Mouse (Mus musculus) stomach, postnatal 0 days (tissue): ENCODE measurements around the gene Zfc3h1. TPM values are rescaled to one million over a fixed set of nuclear protein-coding genes. Genes with fewer than 3 reads are reported as not detected.

Experiments
- ATAC-seq: fragments of 200-750 bp; cut with Nextera tagmentation; 2 replicates; pipeline ENCODE4 v1.8.0; 2017; ENCODE audit not compliant: low FRiP score, low TSS enrichment
- DNase-seq: peaks from one replicate; pipeline ENCODE4 v3.0.0-alpha.2; 2016; ENCODE audit warnings: low spot score
- H3K27ac ChIP-seq: fragments of 300-500 bp; sonication (generic); replicated peaks from 2 replicates; pipeline ENCODE4 v1.5.1; 2014; ENCODE audit warnings: mild to moderate bottlenecking, control low read depth
- H3K27me3 ChIP-seq: fragments of 300-500 bp; sonication (generic); 2 replicates; pipeline ENCODE4 v1.6.1; 2014; ENCODE audit warnings: low read length; ENCODE audit not compliant: control insufficient read depth, insufficient read depth
- H3K36me3 ChIP-seq: fragments of 300-500 bp; sonication (generic); 2 replicates; pipeline ENCODE4 v1.6.1; 2014; ENCODE audit warnings: low read length, mixed read lengths; ENCODE audit not compliant: control insufficient read depth, insufficient read depth
- H3K4me1 ChIP-seq: fragments of 300-500 bp; sonication (generic); replicated peaks from 2 replicates; pipeline ENCODE4 v1.6.1; 2014; ENCODE audit warnings: antibody characterized with exemption; ENCODE audit not compliant: control insufficient read depth, insufficient read depth
- H3K4me2 ChIP-seq: fragments of 300-500 bp; sonication (generic); replicated peaks from 2 replicates; pipeline ENCODE4 v1.6.1; 2014; ENCODE audit warnings: low read depth, mild to moderate bottlenecking, control low read depth, moderate library complexity
- H3K4me3 ChIP-seq: fragments of 300-500 bp; sonication (generic); 2 replicates; pipeline ENCODE4 v1.5.1; 2014; ENCODE audit warnings: low read depth, low read length, control low read depth
- H3K9ac ChIP-seq: fragments of 300-500 bp; sonication (generic); 2 replicates; pipeline ENCODE4 v1.6.1; 2014; ENCODE audit warnings: mild to moderate bottlenecking, low read length, control low read depth, mixed read lengths
- H3K9me3 ChIP-seq: fragments of 300-500 bp; sonication (generic); 2 replicates; pipeline ENCODE4 v1.6.1; 2016; ENCODE audit warnings: low read length; ENCODE audit not compliant: control insufficient read depth
- CTCF ChIP-seq: IDR thresholded peaks from 2 replicates; pipeline ENCODE4 v1.5.1; 2016; ENCODE audit warnings: antibody characterized with exemption, low read depth, mild to moderate bottlenecking, moderate library complexity
- EP300 ChIP-seq: optimal IDR thresholded peaks from 2 replicates; pipeline ENCODE3; 2016; ENCODE audit warnings: antibody characterized with exemption
- WGBS: fragments of 180-500 bp; shearing (Covaris S2); extraction: QIAGEN DNeasy Blood & Tissue Kit; methylation state at CpG from one replicate; pipeline ENCODE4 v1.1.7; 2014; 5-methylcytosine and 5-hydroxymethylcytosine counted together
- polyA plus RNA-seq: library from polyadenylated mRNA; unstranded; fragments of >200 nt; fragmentation: Nextera tagmentation; extraction: Ambion mirVana; gene quantifications from 2 replicates; pipeline ENCODE4 v1.2.1, GENCODE M21; 2015

Zfc3h1 gene
- polyA plus RNA-seq, 1 experiment from 2014 or later = 6.7 TPM

DNA sequence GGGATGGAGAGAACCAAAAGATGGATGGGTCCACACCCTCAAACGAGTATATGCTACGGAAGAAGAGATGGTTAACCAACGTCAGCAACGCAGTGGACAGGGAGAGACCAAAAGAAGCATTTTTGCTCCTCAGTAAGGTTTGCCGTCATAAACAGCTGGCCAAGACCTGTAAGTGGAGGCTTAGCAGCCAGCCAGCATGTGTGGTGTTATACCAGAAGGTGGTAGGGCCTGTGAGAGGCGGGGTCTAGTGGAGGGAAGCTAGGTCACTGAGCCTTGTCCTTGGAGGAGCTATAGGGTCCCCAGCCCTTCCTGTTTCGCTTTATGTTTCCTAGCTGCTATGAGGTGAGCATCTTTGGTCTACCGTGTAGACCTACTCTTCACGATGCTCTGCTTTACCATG lies 91.7 kb downstream of the Zfc3h1 start:
- WGBS = 95% methylated on average over 9 of the region's 9 CpGs
- H3K27me3 ChIP-seq = no peaks in the 10 kb centered on the region; the same call in 1 of the 2 replicates
- H3K4me2 ChIP-seq = no peak overlapping the region
- no peaks in the 10 kb centered on the region for H3K9me3 ChIP-seq
- H3K27ac ChIP-seq = no peak overlapping the region
- no peak for TF ChIP-seq EP300
- no peak for TF ChIP-seq CTCF
- no peak overlapping the region for H3K4me3 ChIP-seq
- H3K36me3 ChIP-seq = no peaks in the 10 kb centered on the region
- DNase-seq = no peak
- ATAC-seq = no peak
- no peak overlapping the region for H3K9ac ChIP-seq
- H3K4me1 ChIP-seq = no peaks in the 10 kb centered on the region

GRCm38 (mm10) chr10:115478441-115479141 lies 93.8 kb downstream of the Zfc3h1 start:
- 19% methylated on average over 19 of the region's 20 CpGs for WGBS
- Histone ChIP-seq H3K9ac (no peak overlapping the region), H3K27ac (no peak overlapping the region), H3K4me2 (peak overlapping the region; percentile 45), H3K27me3 (no peaks in the 10 kb centered on the region; the same call in 1 of the 2 replicates), H3K36me3 (no peaks in the 10 kb centered on the region), H3K9me3 (no peaks in the 10 kb centered on the region), H3K4me1 (no peaks in the 10 kb centered on the region), H3K4me3 (no peak overlapping the region; the same call in 1 of the 2 replicates)
- ATAC-seq = no peak
- no peak for DNase-seq
- TF ChIP-seq CTCF (no peak), EP300 (no peak)

Other genes with a start within 250 kb of the Zfc3h1 start
- not detected in 2 replicates for gene Tph2, start 199.9 kb upstream of the Zfc3h1 start, polyA plus RNA-seq
- 38.3 and 46.5 TPM in 2 replicates for gene Tbc1d15, start 133.5 kb upstream of the Zfc3h1 start, polyA plus RNA-seq
- gene Rab21, start 69.4 kb upstream of the Zfc3h1 start, polyA plus RNA-seq = 8.0 and 17.0 TPM in 2 replicates
- gene Tmem19, start 22.5 kb upstream of the Zfc3h1 start, polyA plus RNA-seq = 26.3 and 29.5 TPM in 2 replicates
- 13.1 and 13.7 TPM in 2 replicates for gene Thap2, start 516 bp upstream of the Zfc3h1 start, polyA plus RNA-seq
- not detected in 2 replicates for gene A930009A15Rik, start 185.0 kb downstream of the Zfc3h1 start, polyA plus RNA-seq
- 2.4 and 2.9 TPM in 2 replicates for gene Lgr5, start 202.8 kb downstream of the Zfc3h1 start, polyA plus RNA-seq